Mouse (Mus musculus): ENCODE measurements around the gene Dvl1. TPM values are rescaled to one million over a fixed set of nuclear protein-coding genes. Genes with fewer than 3 reads are reported as not detected.

Gene Dvl1
- polyA plus RNA-seq, 1 experiment = 19.2 TPM

DNA sequence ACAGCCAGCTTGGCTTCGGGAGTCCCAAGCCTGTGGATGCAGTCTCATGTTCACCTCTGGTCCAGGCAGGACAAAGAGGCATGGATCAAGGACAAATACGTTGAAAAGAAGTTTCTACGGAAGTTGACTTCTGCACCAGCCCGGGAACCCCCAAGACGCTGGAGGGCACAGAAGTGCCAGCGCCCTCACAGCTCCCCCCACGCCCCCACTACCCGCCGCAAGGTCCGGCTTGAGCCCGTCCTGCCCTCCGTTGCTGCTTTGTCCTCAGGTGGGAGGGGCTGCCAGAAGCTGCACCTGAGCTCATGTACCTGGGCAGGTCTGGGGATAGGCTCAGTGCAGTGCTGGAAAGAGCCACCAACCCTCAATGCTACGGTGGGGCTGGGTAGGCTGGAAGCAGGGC lies 56.0 kb downstream of the Dvl1 start:
- Histone ChIP-seq H3K27ac (replicated peaks; ENCODE audit: low read depth, low read length) (no peak overlapping the region), H3K4me1 (ENCODE audit: control insufficient read depth, insufficient read depth, insufficient read length, low read length) (peaks cover 4% of the 10 kb centered on the region; the same call in 1 of the 2 replicates), H3K4me3 (ENCODE audit: insufficient read depth, low read depth, low read length) (no peak overlapping the region)

DNA sequence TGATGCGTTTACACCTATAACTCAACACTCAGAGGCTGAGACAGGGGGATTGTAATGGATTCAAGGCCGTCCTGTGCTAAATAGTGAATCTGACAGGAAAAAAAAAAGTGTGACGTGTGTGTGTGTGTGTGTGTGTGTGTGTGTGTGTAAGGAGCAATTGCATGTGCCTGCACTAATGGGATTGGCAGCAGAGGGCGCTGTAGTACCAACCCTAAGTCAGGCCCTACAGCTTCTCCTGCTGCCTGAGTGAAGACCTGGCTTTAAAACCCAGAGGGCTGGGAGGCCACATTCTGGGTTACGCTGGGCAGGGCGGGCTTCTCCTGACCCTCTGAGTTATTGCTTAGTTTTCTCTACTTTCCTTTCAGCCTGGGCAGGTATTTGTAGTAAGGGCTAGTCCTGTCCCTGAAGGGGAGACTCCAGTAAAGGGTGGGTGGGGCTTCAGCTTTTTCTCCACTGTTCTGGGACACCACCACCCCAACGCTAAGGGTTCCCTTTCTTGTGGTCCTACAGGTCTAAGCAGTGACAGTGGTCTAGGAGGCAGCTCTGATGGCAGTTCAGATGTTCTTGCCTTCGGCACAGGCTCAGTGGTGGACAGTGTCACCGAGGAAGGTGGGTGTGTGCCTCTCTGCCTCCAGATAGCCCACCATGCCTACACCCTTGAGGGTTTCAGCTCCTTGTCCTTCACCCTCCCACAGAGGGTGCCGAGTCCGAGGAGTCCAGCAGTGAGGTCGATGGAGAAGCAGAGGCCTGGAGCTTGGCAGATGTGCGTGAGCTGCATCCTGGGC lies 57.3 kb downstream of the Dvl1 start:
- no peak overlapping the region for H3K4me3 ChIP-seq (ENCODE audit: insufficient read depth, low read depth, low read length)
- peaks cover 4% of the 10 kb centered on the region; the same call in 1 of the 2 replicates for H3K4me1 ChIP-seq (ENCODE audit: control insufficient read depth, insufficient read depth, insufficient read length, low read length)
- no peak overlapping the region for H3K27ac ChIP-seq (replicated peaks; ENCODE audit: low read depth, low read length)

DNA sequence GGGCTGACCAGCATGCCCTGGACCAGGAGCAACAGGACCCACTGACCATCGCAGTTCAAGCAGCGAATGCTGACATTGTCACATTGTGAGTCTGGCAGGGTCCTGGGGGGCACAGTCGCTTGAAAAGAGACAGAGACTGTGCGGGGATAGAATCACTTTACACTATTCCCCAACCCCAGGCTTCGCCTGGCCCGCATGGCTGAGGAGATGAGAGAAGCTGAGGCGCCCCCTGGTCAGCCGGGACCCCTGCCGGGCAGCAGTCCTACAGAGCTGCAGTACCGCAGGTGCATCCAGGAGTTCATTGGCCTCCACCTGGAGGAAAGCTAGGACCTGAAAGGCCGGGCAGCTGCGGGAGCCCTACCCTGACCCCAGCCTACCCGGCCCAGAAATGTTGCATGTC lies 58.4 kb downstream of the Dvl1 start:
- no peak overlapping the region for H3K4me3 ChIP-seq (ENCODE audit: insufficient read depth, low read depth, low read length)
- H3K27ac ChIP-seq (replicated peaks; ENCODE audit: low read depth, low read length) = no peak overlapping the region
- H3K4me1 ChIP-seq (ENCODE audit: control insufficient read depth, insufficient read depth, insufficient read length, low read length) = peaks cover 4% of the 10 kb centered on the region; the same call in 1 of the 2 replicates

DNA sequence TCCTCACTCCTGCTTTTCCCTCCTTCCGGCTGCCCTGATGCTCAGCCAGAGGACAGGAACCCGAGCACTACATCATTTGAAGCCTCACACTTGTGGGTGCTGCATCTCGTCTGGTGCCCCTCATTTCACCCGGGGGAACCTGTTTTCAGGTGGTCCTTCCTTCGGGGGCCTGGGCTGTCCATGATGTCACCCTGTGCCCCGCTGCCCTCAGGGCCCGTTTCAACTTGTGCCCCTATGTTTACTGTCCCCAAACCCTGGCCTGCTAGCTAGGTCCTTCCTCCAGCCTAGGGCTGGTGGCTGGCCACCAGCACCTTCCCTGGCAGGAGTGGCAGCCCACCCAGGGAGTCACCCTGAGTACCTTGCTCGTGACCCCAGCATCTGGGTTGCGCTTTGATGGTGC lies 58.9 kb downstream of the Dvl1 start:
- Histone ChIP-seq H3K27ac (replicated peaks; ENCODE audit: low read depth, low read length) (no peak overlapping the region), H3K4me3 (ENCODE audit: insufficient read depth, low read depth, low read length) (no peak overlapping the region), H3K4me1 (ENCODE audit: control insufficient read depth, insufficient read depth, insufficient read length, low read length) (peaks cover under 1% of the 10 kb centered on the region; the same call in 1 of the 2 replicates)

DNA sequence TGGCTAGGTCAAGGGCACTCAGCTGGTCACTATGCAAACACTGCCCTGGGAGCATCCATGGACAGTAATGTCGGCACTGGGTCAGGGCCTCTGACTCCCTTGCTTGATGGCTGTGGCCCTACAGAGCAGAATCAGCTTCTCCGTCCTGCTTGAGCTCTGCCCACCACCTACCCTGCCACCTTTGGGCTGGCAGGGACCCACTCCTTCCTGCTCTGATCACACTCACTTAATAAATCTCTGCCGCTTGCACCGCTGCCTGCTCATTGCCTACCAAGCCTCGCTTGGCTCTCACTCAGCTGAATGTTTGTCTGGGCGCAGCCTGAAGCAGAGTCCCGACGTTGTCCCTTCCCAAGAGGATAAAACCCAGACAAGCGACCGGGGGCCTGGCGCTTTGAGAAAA lies 59.8 kb downstream of the Dvl1 start:
- H3K4me3 ChIP-seq (ENCODE audit: insufficient read depth, low read depth, low read length) = no peak overlapping the region
- H3K27ac ChIP-seq (replicated peaks; ENCODE audit: low read depth, low read length) = no peak overlapping the region
- no peaks in the 10 kb centered on the region for H3K4me1 ChIP-seq (ENCODE audit: control insufficient read depth, insufficient read depth, insufficient read length, low read length)

DNA sequence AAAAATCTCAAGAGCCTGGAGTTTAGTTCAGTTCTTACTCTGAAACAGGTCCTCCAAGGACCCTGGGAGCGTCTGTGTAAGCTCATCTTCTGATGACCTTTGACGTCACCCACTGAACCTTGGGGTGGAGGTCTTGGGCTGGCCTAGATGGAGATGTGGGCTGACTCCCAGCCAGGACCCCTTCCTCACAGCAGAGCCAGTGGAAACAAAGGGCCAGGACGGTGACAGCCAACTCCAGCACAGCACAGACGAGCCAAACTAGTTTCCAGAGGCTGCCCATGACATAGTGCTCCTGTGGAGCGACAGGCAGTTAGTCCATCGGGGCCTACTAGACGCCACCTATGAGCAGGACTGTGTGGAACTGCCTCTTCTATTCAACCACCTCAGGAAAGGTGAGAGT lies 61.1 kb downstream of the Dvl1 start:
- Histone ChIP-seq H3K4me1 (ENCODE audit: control insufficient read depth, insufficient read depth, insufficient read length, low read length) (no peaks in the 10 kb centered on the region), H3K27ac (replicated peaks; ENCODE audit: low read depth, low read length) (no peak overlapping the region), H3K4me3 (ENCODE audit: insufficient read depth, low read depth, low read length) (no peak overlapping the region)

DNA sequence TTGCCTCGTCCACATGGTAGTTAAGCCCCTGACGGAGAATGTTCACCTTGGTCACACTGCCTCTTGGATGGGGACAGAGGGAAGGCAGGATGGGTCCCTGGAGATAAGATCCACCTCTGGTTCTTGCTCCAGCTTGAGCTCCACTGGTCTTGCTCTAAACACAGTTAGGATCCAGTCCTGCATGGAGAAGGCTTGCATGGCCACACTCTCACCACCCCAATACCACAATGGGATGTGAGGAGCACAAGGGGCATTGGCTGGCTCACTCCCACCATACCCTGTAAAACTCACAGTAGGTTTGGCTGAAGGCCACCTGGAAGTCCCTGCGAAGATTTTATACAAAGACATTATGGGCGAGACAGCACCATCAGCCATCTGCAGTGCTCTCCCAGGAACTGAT lies 61.5 kb downstream of the Dvl1 start:
- no peak overlapping the region for H3K4me3 ChIP-seq (ENCODE audit: insufficient read depth, low read depth, low read length)
- H3K4me1 ChIP-seq (ENCODE audit: control insufficient read depth, insufficient read depth, insufficient read length, low read length) = no peaks in the 10 kb centered on the region
- H3K27ac ChIP-seq (replicated peaks; ENCODE audit: low read depth, low read length) = no peak overlapping the region

Other genes starting within 250 kb of the Dvl1 start
- gene Slc35e2, start 246.0 kb upstream of the Dvl1 start, polyA plus RNA-seq (2012; ENCODE audit: insufficient read depth, insufficient read length, missing spikeins) = 7.0 and 9.4 TPM in 2 replicates
- gene Cdk11b, start 222.5 kb upstream of the Dvl1 start, polyA plus RNA-seq (2012; ENCODE audit: insufficient read depth, insufficient read length, missing spikeins) = 32.4 and 37.9 TPM in 2 replicates
- gene Gm10563, start 202.0 kb upstream of the Dvl1 start, polyA plus RNA-seq (2012; ENCODE audit: insufficient read depth, insufficient read length, missing spikeins) = not detected in 2 replicates
- 3.3 and 5.5 TPM in 2 replicates for gene Mmp23, start 194.0 kb upstream of the Dvl1 start, polyA plus RNA-seq (2012; ENCODE audit: insufficient read depth, insufficient read length, missing spikeins)
- 9.7 and 29.1 TPM in 2 replicates for gene Mib2, start 178.2 kb upstream of the Dvl1 start, polyA plus RNA-seq (2012; ENCODE audit: insufficient read depth, insufficient read length, missing spikeins)
- gene Fndc10, start 153.1 kb upstream of the Dvl1 start, polyA plus RNA-seq (2012; ENCODE audit: insufficient read depth, insufficient read length, missing spikeins) = 2.4 and 3.5 TPM in 2 replicates
- 61.2 and 80.5 TPM in 2 replicates for gene Ssu72, start 142.6 kb upstream of the Dvl1 start, polyA plus RNA-seq (2012; ENCODE audit: insufficient read depth, insufficient read length, missing spikeins)
- 0.46 TPM in 1 of 2 replicates, not detected in the other for gene Tmem240, start 112.6 kb upstream of the Dvl1 start, polyA plus RNA-seq (2012; ENCODE audit: insufficient read depth, insufficient read length, missing spikeins)
- 57.0 and 74.0 TPM in 2 replicates for gene Atad3a, start 86.3 kb upstream of the Dvl1 start, polyA plus RNA-seq (2012; ENCODE audit: insufficient read depth, insufficient read length, missing spikeins)
- gene Vwa1, start 72.7 kb upstream of the Dvl1 start, polyA plus RNA-seq (2012; ENCODE audit: insufficient read depth, insufficient read length, missing spikeins) = 2.3 and 3.9 TPM in 2 replicates
- 0.42 and 0.67 TPM in 2 replicates for gene Tmem88b, start 61.5 kb upstream of the Dvl1 start, polyA plus RNA-seq (2012; ENCODE audit: insufficient read depth, insufficient read length, missing spikeins)
- not detected in 2 replicates for gene Ankrd65, start 57.0 kb upstream of the Dvl1 start, polyA plus RNA-seq (2012; ENCODE audit: insufficient read depth, insufficient read length, missing spikeins)
- 367 and 416 TPM in 2 replicates for gene Mrpl20, start 44.5 kb upstream of the Dvl1 start, polyA plus RNA-seq (2012; ENCODE audit: insufficient read depth, insufficient read length, missing spikeins)
- gene Ccnl2, start 34.9 kb upstream of the Dvl1 start, polyA plus RNA-seq (2012; ENCODE audit: insufficient read depth, insufficient read length, missing spikeins) = 28.2 and 61.6 TPM in 2 replicates
- gene Aurkaip1, start 16.1 kb upstream of the Dvl1 start, polyA plus RNA-seq (2012; ENCODE audit: insufficient read depth, insufficient read length, missing spikeins) = 259 and 309 TPM in 2 replicates
- 17.3 and 22.3 TPM in 2 replicates for gene Mxra8, start 7.7 kb upstream of the Dvl1 start, polyA plus RNA-seq (2012; ENCODE audit: insufficient read depth, insufficient read length, missing spikeins)
- not detected in 2 replicates for gene Tas1r3, start 16.0 kb downstream of the Dvl1 start, polyA plus RNA-seq (2012; ENCODE audit: insufficient read depth, insufficient read length, missing spikeins)
- gene Cptp, start 22.0 kb downstream of the Dvl1 start, polyA plus RNA-seq (2012; ENCODE audit: insufficient read depth, insufficient read length, missing spikeins) = 6.0 and 11.5 TPM in 2 replicates
- 12.9 and 15.1 TPM in 2 replicates for gene Ints11, start 22.1 kb downstream of the Dvl1 start, polyA plus RNA-seq (2012; ENCODE audit: insufficient read depth, insufficient read length, missing spikeins)
- 5.7 and 7.8 TPM in 2 replicates for gene Pusl1, start 44.4 kb downstream of the Dvl1 start, polyA plus RNA-seq (2012; ENCODE audit: insufficient read depth, insufficient read length, missing spikeins)
- 2.9 and 5.2 TPM in 2 replicates for gene Acap3, start 44.4 kb downstream of the Dvl1 start, polyA plus RNA-seq (2012; ENCODE audit: insufficient read depth, insufficient read length, missing spikeins)
- gene Ube2j2, start 96.4 kb downstream of the Dvl1 start, polyA plus RNA-seq (2012; ENCODE audit: insufficient read depth, insufficient read length, missing spikeins) = 34.8 and 46.2 TPM in 2 replicates
- 99.7 and 136 TPM in 2 replicates for gene C1qtnf12, start 114.9 kb downstream of the Dvl1 start, polyA plus RNA-seq (2012; ENCODE audit: insufficient read depth, insufficient read length, missing spikeins)
- 1.8 and 3.0 TPM in 2 replicates for gene B3galt6, start 145.2 kb downstream of the Dvl1 start, polyA plus RNA-seq (2012; ENCODE audit: insufficient read depth, insufficient read length, missing spikeins)
- 138 and 141 TPM in 2 replicates for gene Sdf4, start 145.5 kb downstream of the Dvl1 start, polyA plus RNA-seq (2012; ENCODE audit: insufficient read depth, insufficient read length, missing spikeins)
- gene Tnfrsf4, start 166.4 kb downstream of the Dvl1 start, polyA plus RNA-seq (2012; ENCODE audit: insufficient read depth, insufficient read length, missing spikeins) = not detected in 2 replicates
- not detected in 2 replicates for gene Tnfrsf18, start 178.8 kb downstream of the Dvl1 start, polyA plus RNA-seq (2012; ENCODE audit: insufficient read depth, insufficient read length, missing spikeins)
- not detected in 2 replicates for gene Ttll10, start 212.0 kb downstream of the Dvl1 start, polyA plus RNA-seq (2012; ENCODE audit: insufficient read depth, insufficient read length, missing spikeins)